Mouse (Mus musculus): ENCODE measurements around the gene Rex2. TPM values are rescaled to one million over a fixed set of nuclear protein-coding genes. Genes with fewer than 3 reads are reported as not detected.

The Rex2 gene
- polyA plus RNA-seq, 1 experiment from 2014 or later: not detected

Other genes starting within 250 kb of the Rex2 start
- gene Gm21411, start 112.3 kb upstream of the Rex2 start, polyA plus RNA-seq (2016; fragmentation: Nextera tagmentation; extraction: Ambion mirVana): not detected in 2 replicates
- gene Zfp989, start 49.9 kb upstream of the Rex2 start, polyA plus RNA-seq (2016; fragmentation: Nextera tagmentation; extraction: Ambion mirVana): not detected in 2 replicates
- 8.0 TPM in 2 replicates for gene Zfp991, start 110.2 kb downstream of the Rex2 start, polyA plus RNA-seq (2016; fragmentation: Nextera tagmentation; extraction: Ambion mirVana)